Mouse (Mus musculus) testis, postnatal 14 days (tissue): ENCODE results near the gene Zswim7.
"Not testable (repeated sequence)": the region's sequence is repeated elsewhere in the genome, so short reads cannot be mapped to it uniquely, and the experiment has no call there.

Source experiments
- DNase-seq: peaks from one replicate; pipeline ENCODE4 v3.0.0; 2021; ENCODE audit warnings: low spot score

The Zswim7 gene

GRCm38 (mm10) chr11:62280675-62281600, at the start of gene Zswim7, which contains the start of gene Ttc19:
Zswim7 (minus strand) TSS chr11:62281375.
Ttc19 (plus strand) TSS chr11:62281473.
- DNase-seq = peak; percentile 92

DNA sequence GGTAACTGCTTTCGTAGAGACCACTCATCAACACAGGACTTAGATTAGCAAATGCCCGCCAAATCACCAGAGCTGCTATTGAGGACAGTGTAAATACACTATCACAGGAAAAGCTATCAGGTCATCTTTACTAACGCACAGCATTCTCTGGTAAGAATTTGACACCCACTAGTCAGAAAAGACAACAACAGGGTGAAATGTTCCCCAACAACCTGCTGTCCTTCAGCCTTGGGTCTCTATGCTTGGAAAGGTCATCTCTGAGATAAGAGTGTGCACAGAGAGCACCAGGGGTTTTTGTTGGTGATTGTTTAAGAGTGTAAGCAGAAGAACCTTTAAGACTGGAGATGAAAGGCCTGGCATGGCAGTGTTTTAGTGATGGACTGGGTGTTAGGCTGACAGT, 42.5 kb upstream of the Zswim7 start:
- DNase-seq = no peak

- DNase-seq = no peak
These were observed 38.9 kb upstream of the Zswim7 start for GRCm38 (mm10) chr11:62320097-62320496.

- no peak for DNase-seq
These were observed 36.6 kb upstream of the Zswim7 start for GRCm38 (mm10) chr11:62317746-62318145.

GRCm38 (mm10) chr11:62314984-62315383, 33.8 kb upstream of the Zswim7 start:
- DNase-seq = no peak

DNA sequence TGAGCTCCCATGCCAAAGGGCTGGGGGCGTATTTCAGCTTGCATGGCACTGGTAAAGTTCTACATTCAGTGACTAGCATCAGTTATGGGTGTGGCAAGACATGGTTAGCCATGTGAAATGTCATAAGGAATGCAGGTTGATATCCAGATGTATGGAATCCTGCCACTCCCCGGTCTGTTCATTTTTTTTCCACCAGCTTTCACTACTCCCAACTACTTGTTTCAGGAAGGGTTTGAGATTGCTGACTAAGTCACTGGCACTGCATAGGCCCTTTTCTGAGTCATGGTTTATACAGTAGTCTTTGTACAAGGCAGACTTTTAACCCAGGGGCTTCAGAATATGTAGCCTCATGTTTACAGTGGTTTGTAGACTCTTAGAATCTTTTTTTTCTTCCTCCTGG, 28.1 kb upstream of the Zswim7 start:
- DNase-seq = no peak

GRCm38 (mm10) chr11:62305866-62306265, 24.7 kb upstream of the Zswim7 start:
- no peak for DNase-seq

DNA sequence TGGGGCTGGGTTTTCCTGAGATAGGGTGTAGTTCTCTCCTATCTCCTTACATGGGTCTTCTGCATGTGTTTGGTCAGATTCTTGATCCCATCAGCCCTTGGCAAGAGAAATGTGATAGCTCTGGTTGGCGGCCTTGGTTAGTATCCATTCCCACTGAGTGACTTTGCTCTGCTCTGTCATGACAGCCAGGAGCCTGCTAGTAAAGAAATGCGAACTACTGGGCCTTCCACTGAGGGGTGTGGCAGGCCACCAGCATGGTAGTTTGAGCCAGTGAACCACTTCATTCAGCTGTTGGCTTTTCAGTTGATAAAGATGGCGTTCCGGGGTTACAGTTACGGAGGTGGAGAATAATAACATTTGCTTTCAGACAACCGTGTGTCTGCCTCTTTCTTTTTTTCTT, 17.7 kb upstream of the Zswim7 start:
- DNase-seq = no peak

DNA sequence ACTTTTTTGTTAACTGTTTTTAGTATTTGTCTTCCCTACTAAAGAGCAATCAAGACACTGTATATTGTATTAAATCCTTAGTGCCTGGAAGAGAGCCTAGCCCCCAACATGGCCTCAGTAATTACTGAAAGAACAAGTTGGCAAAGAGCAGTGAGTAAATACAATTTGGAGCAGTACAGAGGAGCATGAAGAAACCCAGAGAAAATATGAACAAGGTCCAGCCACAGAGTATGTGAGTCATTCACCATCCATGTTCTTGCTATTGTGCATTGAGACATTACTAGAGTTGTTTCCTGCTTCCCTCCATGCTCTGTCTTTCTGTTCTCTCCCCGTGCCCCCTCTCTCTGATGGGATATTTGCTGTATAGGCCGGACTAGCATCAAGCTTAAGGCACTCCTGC, 12.9 kb upstream of the Zswim7 start:
- DNase-seq = no peak

GRCm38 (mm10) chr11:62287700-62288099, 6.5 kb upstream of the Zswim7 start:
- DNase-seq = no peak

DNA sequence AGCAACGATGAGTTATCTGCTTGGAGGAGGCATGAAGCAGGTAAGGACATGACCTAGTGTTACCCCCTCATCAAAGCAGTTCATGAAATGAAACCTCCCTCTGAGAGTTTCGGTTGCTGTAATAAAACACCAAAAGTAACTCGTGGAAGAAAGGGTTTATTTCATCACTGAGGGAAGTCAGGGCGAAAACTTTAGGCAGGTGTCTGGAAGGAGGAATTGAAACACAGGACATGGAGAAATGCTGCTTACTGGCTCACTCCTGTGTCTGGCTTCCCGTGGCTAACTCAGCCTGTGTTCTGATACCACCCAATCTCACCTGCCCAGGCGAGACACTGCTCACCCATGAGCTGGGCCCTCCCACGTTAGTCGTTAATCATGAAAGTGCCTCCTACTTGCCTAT, 3.8 kb upstream of the Zswim7 start:
- no peak for DNase-seq

GRCm38 (mm10) chr11:62284020-62284419, 2.8 kb upstream of the Zswim7 start:
- not testable (repeated sequence) for DNase-seq

DNA sequence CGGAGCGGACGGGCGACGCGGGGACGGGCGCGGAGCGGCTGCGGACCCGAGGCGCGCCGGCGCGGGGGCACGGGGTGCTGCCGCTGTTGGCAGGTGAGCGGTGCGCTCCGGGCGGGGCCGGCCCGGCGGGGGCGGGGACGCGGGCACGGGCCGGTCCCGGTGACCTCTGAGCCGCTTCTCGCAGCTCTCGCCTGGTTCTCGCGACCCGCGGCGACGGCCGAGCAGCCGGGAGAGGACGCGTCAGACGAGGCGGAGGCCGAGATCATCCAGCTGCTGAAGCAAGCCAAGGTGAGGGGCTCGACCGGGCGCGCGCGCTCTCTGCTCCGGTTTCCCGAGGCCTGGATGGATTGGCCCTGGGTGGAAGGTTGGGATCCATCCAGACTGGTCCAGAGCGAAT, 424 bp upstream of the Zswim7 start:
- no peak for DNase-seq

DNA sequence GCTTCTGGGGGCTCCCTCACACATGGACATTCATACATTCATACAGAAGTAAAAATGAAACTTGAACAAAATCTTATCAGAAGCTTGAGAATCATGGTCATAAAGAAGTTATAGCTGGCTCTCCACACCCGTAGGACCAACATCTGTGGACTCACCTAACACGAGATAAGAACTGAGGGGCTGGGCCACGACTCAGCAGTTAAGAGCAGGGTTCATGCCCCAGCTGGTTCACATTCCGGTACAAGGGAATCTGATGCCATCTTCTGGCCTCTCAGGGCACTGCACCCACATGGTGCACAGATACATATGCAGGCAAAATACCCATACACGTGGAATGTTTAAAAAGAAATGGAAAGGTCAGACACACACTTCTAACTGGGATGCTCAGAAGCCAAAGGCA, 3.1 kb downstream of the Zswim7 start:
- DNase-seq = peak; percentile 31

DNA sequence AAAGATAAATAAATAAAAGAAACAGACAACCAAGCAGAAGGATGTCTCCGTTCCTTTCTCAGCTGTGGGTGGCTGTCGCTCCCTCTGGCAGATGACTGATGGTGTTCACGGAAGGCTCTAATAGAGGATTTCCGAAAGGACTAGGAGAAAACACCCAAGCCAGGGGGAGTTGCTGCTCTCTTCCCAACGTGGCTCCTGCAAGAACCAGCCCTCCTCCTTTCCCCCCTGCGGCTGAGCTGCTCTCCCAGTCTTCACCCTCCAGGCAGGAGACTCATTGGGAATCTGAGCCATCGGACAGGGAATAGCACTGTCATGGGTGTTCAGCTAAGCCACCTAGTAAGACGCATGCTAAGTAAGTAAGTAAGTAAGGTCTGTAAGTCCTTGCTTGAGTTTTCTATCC, 4.1 kb downstream of the Zswim7 start:
- no peak for DNase-seq

- no peak for DNase-seq
These were observed 10.3 kb downstream of the Zswim7 start for GRCm38 (mm10) chr11:62270851-62271250.

GRCm38 (mm10) chr11:62269097-62269496, 12.1 kb downstream of the Zswim7 start:
- no peak for DNase-seq

- DNase-seq = no peak
These were observed 12.8 kb downstream of the Zswim7 start for GRCm38 (mm10) chr11:62268381-62268780.

- DNase-seq = no peak
These were observed 14.5 kb downstream of the Zswim7 start for GRCm38 (mm10) chr11:62266466-62267214.

DNA sequence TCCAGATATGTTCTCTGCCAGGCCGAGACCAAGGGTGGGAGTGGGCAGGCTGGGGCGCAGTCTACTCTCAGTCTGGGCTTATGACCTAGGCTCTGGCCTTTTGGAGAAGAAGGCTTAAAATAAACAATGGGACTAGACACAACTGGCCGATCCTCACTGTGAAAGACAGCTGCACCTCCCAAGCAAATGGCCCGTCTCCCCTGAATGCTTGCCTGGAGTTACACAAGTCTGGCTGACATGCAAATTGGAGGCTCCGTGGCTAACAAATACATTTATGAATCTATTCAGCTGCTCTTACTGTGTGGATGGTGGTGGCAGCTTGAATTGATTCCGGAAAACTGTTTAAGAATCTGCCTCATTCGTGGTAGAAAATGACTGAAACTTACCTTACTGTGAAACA, 15.5 kb downstream of the Zswim7 start:
- no peak for DNase-seq

GRCm38 (mm10) chr11:62264018-62264417, 17.2 kb downstream of the Zswim7 start:
- DNase-seq = no peak

GRCm38 (mm10) chr11:62263599-62263998, 17.6 kb downstream of the Zswim7 start:
- DNase-seq = no peak

DNA sequence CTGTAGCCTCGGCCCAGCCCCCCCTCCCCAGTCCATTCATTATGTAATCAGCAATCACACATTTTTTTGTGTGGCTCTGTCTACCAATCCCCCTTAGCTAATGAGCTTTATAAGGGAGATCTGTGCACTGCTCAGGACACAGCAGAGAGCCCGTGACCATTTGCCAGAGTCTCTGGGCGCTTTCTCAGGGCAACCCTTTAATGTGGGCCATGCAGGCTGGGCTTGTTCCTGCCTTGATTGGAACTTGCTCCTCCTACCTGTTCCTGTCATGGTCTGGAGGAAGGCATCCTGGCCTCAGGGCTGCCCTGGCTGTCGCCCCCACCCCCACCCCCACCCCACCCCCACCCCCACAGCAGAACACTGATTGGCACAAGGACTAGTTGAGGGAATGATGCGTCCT, 22.0 kb downstream of the Zswim7 start:
- DNase-seq = no peak
